Mouse (Mus musculus) erythroblast, embryonic 14.5 days (primary cell): Measurements from ENCODE around the gene Ldlrap1.
A peak's percentile ranks its signal among the peaks of the same experiment; 100 is the strongest.

Experiments
- GATA1 ChIP-seq: IDR thresholded peaks from 2 replicates; pipeline ENCODE4 v1.6.1; 2012; ENCODE audit warnings: low read length, inconsistent platforms, mixed read lengths
- TAL1 ChIP-seq: IDR thresholded peaks from 3 replicates; pipeline ENCODE4 v1.6.1; 2012; ENCODE audit warnings: low read length, inconsistent platforms, mixed read lengths

DNA sequence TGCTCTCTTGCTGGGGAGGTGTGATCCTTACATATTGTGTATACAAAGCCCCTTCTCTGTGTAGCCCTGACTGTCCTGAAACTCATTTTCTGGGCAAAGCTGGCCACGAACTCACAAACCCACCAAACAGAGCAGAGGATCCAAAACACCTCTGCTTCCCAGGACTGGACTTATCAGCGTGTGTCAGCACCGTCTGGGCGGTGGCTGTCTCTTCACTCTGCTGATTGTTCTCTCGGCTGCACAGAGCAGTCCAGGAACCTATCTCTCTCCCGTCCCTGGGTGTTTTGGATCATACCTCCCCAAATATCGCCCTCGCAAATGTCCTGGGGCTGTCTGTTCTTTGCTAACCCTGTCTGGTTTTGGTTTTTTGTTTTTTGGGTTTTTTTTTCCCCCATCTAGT is 48.3 kb downstream of the Ldlrap1 start:
- peak; percentile 73 for TF ChIP-seq TAL1
- no peak; the same call in 1 of the 2 replicates for TF ChIP-seq GATA1
